10 mouse cellular contexts compared by ENCODE assay signal in genomic region chr9:21796259-21796658, GRCm38 (mm10). TPM values are rescaled to one million over a fixed set of nuclear protein-coding genes. Genes with fewer than 3 reads are reported as not detected.
DNase-seq lines count a peak whose midpoint lies in the region; ATAC-seq and TF ChIP-seq lines count a peak whose summit lies in the region.
"Had no signal": no experiment of that assay in that cellular context is flagged by ENCODE, and none has a peak within 500 bp of the region (broad histone marks: within the 10 kb centered on the region; RNA-seq: fewer than 3 reads in every experiment).

No protein-coding gene starts in this region.

- H3K4me1 ChIP-seq in midbrain, embryonic 15.5 days, result peaks cover 15% of the 10 kb centered on the region
- H3K4me1 ChIP-seq in midbrain, embryonic 13.5 days (replicated peaks), result peaks cover 19% of the 10 kb centered on the region
- H3K4me1 ChIP-seq in limb, embryonic 10.5 days, result peaks cover 54% of the 10 kb centered on the region
- 0 out of 2 replicates have a peak, but pooled peaks cover 2% of the 10 kb centered on the region for H3K4me1 ChIP-seq in stomach, postnatal 0 days (replicated peaks; ENCODE audit: control insufficient read depth, insufficient read depth)

- 0 out of 2 replicates have a peak, but pooled peaks cover 3% of the 10 kb centered on the region for H3K27me3 ChIP-seq in midbrain, embryonic 15.5 days (replicated peaks)
- no peaks in the 10 kb centered on the region for H3K27me3 ChIP-seq in midbrain, embryonic 13.5 days
- no peaks in the 10 kb centered on the region for H3K27me3 ChIP-seq in limb, embryonic 10.5 days (ENCODE audit: low read depth, poor library complexity, severe bottlenecking)
- H3K27me3 ChIP-seq in stomach, postnatal 0 days (ENCODE audit: control insufficient read depth, insufficient read depth, low read length), result no peaks in the 10 kb centered on the region

- no peak for TF ChIP-seq EP300 in stomach, postnatal 0 days (optimal IDR thresholded peaks at IDR 0.05)

- H3K4me2 ChIP-seq in midbrain, embryonic 15.5 days, result peak overlapping the region; percentile 3; the same call in 1 of the 2 replicates
- no peak overlapping the region for H3K4me2 ChIP-seq in midbrain, embryonic 13.5 days (replicated peaks)
- H3K4me2 ChIP-seq in stomach, postnatal 0 days (replicated peaks; ENCODE audit: low read depth), result peak overlapping the region; percentile 74

- H3K4me3 ChIP-seq in midbrain, embryonic 15.5 days, result no peak overlapping the region
- H3K4me3 ChIP-seq in midbrain, embryonic 13.5 days (replicated peaks), result no peak overlapping the region
- peak overlapping the region; percentile 80 for H3K4me3 ChIP-seq in limb, embryonic 10.5 days
- peak overlapping the region; percentile 21; the same call in 1 of the 2 replicates for H3K4me3 ChIP-seq in stomach, postnatal 0 days (ENCODE audit: low read depth, low read length)

- ATAC-seq in midbrain, embryonic 15.5 days (replicated peaks), result no peak
- ATAC-seq in midbrain, embryonic 13.5 days, result no peak
- no peak for ATAC-seq in stomach, postnatal 0 days (ENCODE audit: low FRiP score, low TSS enrichment)

- H3K36me3 ChIP-seq in midbrain, embryonic 15.5 days (replicated peaks), result no peaks in the 10 kb centered on the region
- H3K36me3 ChIP-seq in midbrain, embryonic 13.5 days, result peaks cover 14% of the 10 kb centered on the region
- H3K36me3 ChIP-seq in limb, embryonic 10.5 days, result peaks cover 67% of the 10 kb centered on the region
- H3K36me3 ChIP-seq in stomach, postnatal 0 days (ENCODE audit: control insufficient read depth, insufficient read depth, low read length), result peaks cover 15% of the 10 kb centered on the region

- 84% methylated on average over 3 of the region's 3 CpGs for WGBS in midbrain, embryonic 15.5 days
- 82% methylated on average over 3 of the region's 3 CpGs for WGBS in midbrain, embryonic 13.5 days
- 61% methylated on average over 3 of the region's 3 CpGs for WGBS in limb, embryonic 10.5 days
- WGBS in stomach, postnatal 0 days, result 34% methylated on average over 3 of the region's 3 CpGs

- H3K9ac ChIP-seq in midbrain, embryonic 15.5 days, result no peak overlapping the region
- H3K9ac ChIP-seq in midbrain, embryonic 13.5 days (replicated peaks), result no peak overlapping the region
- H3K9ac ChIP-seq in stomach, postnatal 0 days (ENCODE audit: low read length), result peak overlapping the region; percentile 50; the same call in 1 of the 2 replicates

- no peak; the same call in 1 of the 2 replicates for TF ChIP-seq CTCF in stomach, postnatal 0 days (IDR thresholded peaks at IDR 0.05; ENCODE audit: low read depth)

- H3K9me3 ChIP-seq in midbrain, embryonic 15.5 days, result no peaks in the 10 kb centered on the region
- H3K9me3 ChIP-seq in midbrain, embryonic 13.5 days, result no peaks in the 10 kb centered on the region
- H3K9me3 ChIP-seq in limb, embryonic 10.5 days (replicated peaks), result no peaks in the 10 kb centered on the region
- H3K9me3 ChIP-seq in stomach, postnatal 0 days (ENCODE audit: control insufficient read depth, low read length), result no peaks in the 10 kb centered on the region

- H3K27ac ChIP-seq in midbrain, embryonic 15.5 days, result no peak overlapping the region
- no peak overlapping the region for H3K27ac ChIP-seq in midbrain, embryonic 13.5 days
- peak overlapping the region; percentile 81 for H3K27ac ChIP-seq in limb, embryonic 10.5 days
- peak overlapping the region; percentile 35; the same call in 1 of the 2 replicates for H3K27ac ChIP-seq in stomach, postnatal 0 days (replicated peaks)

- DNase-seq in cerebellum, adult 9-11 months, result peak; percentile 62
- DNase-seq in cerebellum, postnatal 25 days, result no peak
- peak; percentile 42 for DNase-seq in limb, embryonic 10.5 days (ENCODE audit: low spot score)
- DNase-seq in stomach, postnatal 0 days (ENCODE audit: low spot score), result no peak
- DNase-seq in thymus, postnatal 25 days, result no peak
- DNase-seq in layer of hippocampus, adult 8-10 months (ENCODE audit: low spot score in 2 of 2), result no peak
- DNase-seq: B cell, adult 2 months; gastrocnemius, postnatal 36 days had no signal

RNA-seq across cellular contexts. Expression of gene Kank2, which starts 2.3 kb away (rescaled TPM):
- polyA plus RNA-seq in midbrain, embryonic 15.5 days (2015; fragmentation: Nextera tagmentation; extraction: Ambion mirVana), result 5.8 TPM in 2 replicates
- polyA plus RNA-seq in midbrain, embryonic 13.5 days (2015; fragmentation: Nextera tagmentation; extraction: Ambion mirVana), result 3.3 and 4.3 TPM in 2 replicates
- 22.7 and 24.2 TPM in 2 replicates for polyA plus RNA-seq in limb, embryonic 10.5 days (2016; fragmentation: Nextera tagmentation; extraction: Ambion mirVana)
- polyA plus RNA-seq in stomach, postnatal 0 days (2015; fragmentation: Nextera tagmentation; extraction: Ambion mirVana), result 7.3 and 7.5 TPM in 2 replicates
- 10 to 100 TPM in 2 of 4 experiments, 1 to 10 TPM in 2; 7.2 to 10.1 (median 9.3) TPM for total RNA-seq in layer of hippocampus, adult 8-10 months (2022)

RNA-seq across cellular contexts. Expression of gene Spc24, which starts 36.2 kb away (rescaled TPM):
- polyA plus RNA-seq in midbrain, embryonic 15.5 days (2015; fragmentation: Nextera tagmentation; extraction: Ambion mirVana), result 15.7 and 17.8 TPM in 2 replicates
- polyA plus RNA-seq in midbrain, embryonic 13.5 days (2015; fragmentation: Nextera tagmentation; extraction: Ambion mirVana), result 36.2 and 44.6 TPM in 2 replicates
- polyA plus RNA-seq in limb, embryonic 10.5 days (2016; fragmentation: Nextera tagmentation; extraction: Ambion mirVana), result 225 and 232 TPM in 2 replicates
- 29.2 and 31.2 TPM in 2 replicates for polyA plus RNA-seq in stomach, postnatal 0 days (2015; fragmentation: Nextera tagmentation; extraction: Ambion mirVana)
- 1 to 10 TPM in 2 of 4 experiments, under 1 TPM in 2; 0.45 to 4.3 (median 2.1) TPM for total RNA-seq in layer of hippocampus, adult 8-10 months (2022)

RNA-seq across cellular contexts. Expression of gene Angptl8, which starts 39.1 kb away (rescaled TPM):
- polyA plus RNA-seq in midbrain, embryonic 15.5 days (2015; fragmentation: Nextera tagmentation; extraction: Ambion mirVana), result 0.61 and 0.74 TPM in 2 replicates
- 0.24 and 0.43 TPM in 2 replicates for polyA plus RNA-seq in midbrain, embryonic 13.5 days (2015; fragmentation: Nextera tagmentation; extraction: Ambion mirVana)
- polyA plus RNA-seq in limb, embryonic 10.5 days (2016; fragmentation: Nextera tagmentation; extraction: Ambion mirVana), result 1.2 and 1.6 TPM in 2 replicates
- 2.1 and 2.2 TPM in 2 replicates for polyA plus RNA-seq in stomach, postnatal 0 days (2015; fragmentation: Nextera tagmentation; extraction: Ambion mirVana)
- total RNA-seq in layer of hippocampus, adult 8-10 months (2022), result not detected
- total RNA-seq: gastrocnemius, postnatal 36 days had no signal

RNA-seq across cellular contexts. Expression of gene Dock6, which starts 56.2 kb away (rescaled TPM):
- 19.2 and 20.4 TPM in 2 replicates for polyA plus RNA-seq in midbrain, embryonic 15.5 days (2015; fragmentation: Nextera tagmentation; extraction: Ambion mirVana)
- polyA plus RNA-seq in midbrain, embryonic 13.5 days (2015; fragmentation: Nextera tagmentation; extraction: Ambion mirVana), result 14.2 and 17.0 TPM in 2 replicates
- 46.0 and 52.0 TPM in 2 replicates for polyA plus RNA-seq in limb, embryonic 10.5 days (2016; fragmentation: Nextera tagmentation; extraction: Ambion mirVana)
- polyA plus RNA-seq in stomach, postnatal 0 days (2015; fragmentation: Nextera tagmentation; extraction: Ambion mirVana), result 13.5 and 14.1 TPM in 2 replicates
- total RNA-seq in layer of hippocampus, adult 8-10 months (2022), result 10 to 100 TPM; 12.7 to 23.0 (median 19.2) TPM

Comparison
In these comparisons a context has a peak if more than half of its experiments do, and no peak if none do; other contexts are left out.
1. DNase-seq: peak in cerebellum, adult 9-11 months (single experiment) and limb, embryonic 10.5 days (single experiment); none in cerebellum, postnatal 25 days (0 of 2), stomach, postnatal 0 days (single experiment), thymus, postnatal 25 days (single experiment) and layer of hippocampus, adult 8-10 months (0 of 2).
2. H3K27ac ChIP-seq: peak in limb, embryonic 10.5 days (single experiment) and stomach, postnatal 0 days (single experiment); none in midbrain, embryonic 15.5 days (single experiment) and midbrain, embryonic 13.5 days (single experiment).
3. H3K4me3 ChIP-seq: peak in limb, embryonic 10.5 days (single experiment) and stomach, postnatal 0 days (single experiment); none in midbrain, embryonic 15.5 days (single experiment) and midbrain, embryonic 13.5 days (single experiment).